Mouse (Mus musculus): ENCODE measurements at regions not wholly inside any gene's neighbourhood (a gene's known extent, or its start where the extent isn't known, plus 50 kb on each side); places are given as distances from the start of the nearest gene placed in this dataset.

GRCm38 (mm10) chr17:89654089-89654813 is 256.0 kb downstream of the Gm10184 start:
- Histone ChIP-seq H3K4me1 (ENCODE audit: control insufficient read depth, insufficient read depth, low read length) (no peaks in the 10 kb centered on the region), H3K4me3 (replicated peaks; ENCODE audit: control insufficient read depth, low read depth, low read length) (no peak overlapping the region), H3K27ac (ENCODE audit: control insufficient read depth, insufficient read depth, low read depth, low read length, poor library complexity) (no peak overlapping the region)
- TF ChIP-seq POLR2A (IDR thresholded peaks at IDR 0.05; ENCODE audit: borderline replicate concordance, control insufficient read depth, low read depth, low read length), result no peak
- TF ChIP-seq CTCF (IDR thresholded peaks at IDR 0.05; ENCODE audit: control insufficient read depth, insufficient read depth, low read length), result peak; percentile 14; the same call in 1 of the 2 replicates
- WGBS, result 70% methylated on average over 5 of the region's 5 CpGs

GRCm38 (mm10) chr17:89646000-89646399 is 264.2 kb downstream of the Gm10184 start:
- TF ChIP-seq POLR2A (IDR thresholded peaks at IDR 0.05; ENCODE audit: borderline replicate concordance, control insufficient read depth, low read depth, low read length) (no peak), CTCF (IDR thresholded peaks at IDR 0.05; ENCODE audit: control insufficient read depth, insufficient read depth, low read length) (no peak)
- Histone ChIP-seq H3K4me1 (ENCODE audit: control insufficient read depth, insufficient read depth, low read length) (no peaks in the 10 kb centered on the region), H3K27ac (ENCODE audit: control insufficient read depth, insufficient read depth, low read depth, low read length, poor library complexity) (no peak overlapping the region), H3K4me3 (replicated peaks; ENCODE audit: control insufficient read depth, low read depth, low read length) (no peak overlapping the region)
- WGBS, result 76% methylated on average over 1 of the region's 1 CpGs
